Mouse (Mus musculus) erythroblast, embryonic 14.5 days (primary cell): ENCODE measurements at regions not wholly inside any gene's neighbourhood (a gene's known extent, or its start where the extent isn't known, plus 50 kb on each side); places are given as distances from the start of the nearest gene placed in this dataset.

ENCODE experiments used
- H3K27me3 ChIP-seq: 2 replicates; pipeline ENCODE4 v1.6.1; 2012; ENCODE audit warnings: inconsistent platforms; ENCODE audit not compliant: control insufficient read depth
- H3K36me3 ChIP-seq: 2 replicates; pipeline ENCODE4 v1.6.1; 2012; ENCODE audit warnings: mild to moderate bottlenecking, inconsistent platforms; ENCODE audit not compliant: control insufficient read depth
- H3K4me1 ChIP-seq: 2 replicates; pipeline ENCODE4 v1.6.1; 2012; ENCODE audit warnings: inconsistent platforms; ENCODE audit not compliant: control insufficient read depth
- H3K4me3 ChIP-seq: replicated peaks from 2 replicates; pipeline ENCODE3; 2012; ENCODE audit warnings: moderate library complexity, mild to moderate bottlenecking, inconsistent platforms
- H3K9me3 ChIP-seq: 2 replicates; pipeline ENCODE4 v1.6.1; 2012; ENCODE audit warnings: low read length, inconsistent platforms, mixed read lengths; ENCODE audit not compliant: control insufficient read depth
- GATA1 ChIP-seq: IDR thresholded peaks from 2 replicates; pipeline ENCODE4 v1.6.1; 2012; ENCODE audit warnings: low read length, inconsistent platforms, mixed read lengths
- TAL1 ChIP-seq: IDR thresholded peaks from 3 replicates; pipeline ENCODE4 v1.6.1; 2012; ENCODE audit warnings: low read length, inconsistent platforms, mixed read lengths

DNA sequence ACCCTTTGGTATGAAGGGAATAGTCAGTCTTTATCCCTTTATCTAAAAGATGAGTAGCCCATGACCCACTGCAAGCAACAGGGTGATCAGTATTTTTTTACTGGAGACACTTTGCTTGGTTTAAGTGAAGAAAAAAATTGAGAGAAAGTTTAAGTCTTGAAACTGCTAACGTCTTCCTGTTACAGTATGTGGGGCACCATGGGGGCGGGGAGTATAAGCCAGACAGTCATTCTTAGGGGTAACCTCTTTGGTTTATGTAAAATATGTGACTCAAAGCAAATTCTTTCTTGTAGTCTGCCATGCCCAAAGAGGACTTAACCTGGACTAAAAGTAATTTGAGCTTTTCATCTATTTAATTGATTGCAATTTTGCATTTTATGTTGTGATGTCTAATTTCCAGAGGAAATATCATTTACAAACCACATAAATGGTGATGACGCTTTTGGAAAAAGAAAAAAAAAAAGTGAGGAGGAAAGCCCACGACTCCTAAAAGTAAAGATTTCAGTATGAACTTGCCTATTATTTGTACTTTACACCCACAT, 166.2 kb upstream of the Bcl6 start:
- Histone ChIP-seq H3K27me3 (no peaks in the 10 kb centered on the region), H3K36me3 (no peaks in the 10 kb centered on the region), H3K9me3 (no peaks in the 10 kb centered on the region), H3K4me3 (no peak overlapping the region), H3K4me1 (no peaks in the 10 kb centered on the region; the same call in 1 of the 2 replicates)
- TF ChIP-seq GATA1 (no peak), TAL1 (no peak)

DNA sequence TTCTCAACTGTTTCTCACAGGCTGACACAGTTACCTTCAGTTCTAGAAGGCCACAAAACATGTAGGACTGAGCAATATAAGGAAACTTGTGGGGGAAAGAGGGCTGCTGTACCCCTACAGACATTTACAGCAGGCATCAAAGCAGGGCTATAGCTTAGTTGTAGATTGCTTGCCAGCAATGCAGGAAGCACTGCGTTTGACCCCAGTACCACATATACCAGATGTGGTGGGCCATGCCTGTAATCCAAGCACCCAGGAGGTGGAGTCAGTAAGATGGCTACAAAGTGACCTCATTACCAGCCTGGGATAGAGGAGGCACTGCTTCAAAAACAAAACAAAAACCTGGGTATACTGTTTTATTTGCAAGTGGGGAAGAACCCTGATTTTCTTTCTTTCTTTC, 165.3 kb upstream of the Bcl6 start:
- Histone ChIP-seq H3K4me1 (no peaks in the 10 kb centered on the region; the same call in 1 of the 2 replicates), H3K9me3 (no peaks in the 10 kb centered on the region), H3K36me3 (no peaks in the 10 kb centered on the region), H3K4me3 (no peak overlapping the region), H3K27me3 (no peaks in the 10 kb centered on the region)
- TF ChIP-seq TAL1 (no peak), GATA1 (no peak)

DNA sequence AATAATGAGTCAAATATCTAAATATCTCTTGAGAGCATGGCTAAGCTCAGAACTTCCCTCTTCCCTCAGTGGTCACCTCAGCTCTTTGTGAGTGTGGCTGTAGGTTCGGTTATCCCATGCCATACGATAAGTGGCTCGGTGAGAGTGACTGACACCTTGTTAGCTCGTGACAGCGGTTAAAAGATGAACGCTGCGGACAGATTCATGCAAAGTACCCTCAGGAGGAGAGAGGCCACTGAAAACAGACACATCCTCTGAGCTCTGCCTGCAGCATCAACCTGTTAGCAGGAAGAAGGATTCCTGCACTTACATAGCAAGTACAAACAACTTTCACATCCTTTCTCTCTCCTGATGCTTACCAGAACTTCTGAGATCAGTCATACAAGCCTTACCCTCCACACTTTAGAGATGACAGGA, 163.2 kb upstream of the Bcl6 start:
- TF ChIP-seq TAL1 (no peak), GATA1 (no peak)
- H3K4me3 ChIP-seq: no peak overlapping the region
- no peaks in the 10 kb centered on the region for H3K27me3 ChIP-seq
- no peaks in the 10 kb centered on the region for H3K36me3 ChIP-seq
- H3K4me1 ChIP-seq: no peaks in the 10 kb centered on the region; the same call in 1 of the 2 replicates
- no peaks in the 10 kb centered on the region for H3K9me3 ChIP-seq

DNA sequence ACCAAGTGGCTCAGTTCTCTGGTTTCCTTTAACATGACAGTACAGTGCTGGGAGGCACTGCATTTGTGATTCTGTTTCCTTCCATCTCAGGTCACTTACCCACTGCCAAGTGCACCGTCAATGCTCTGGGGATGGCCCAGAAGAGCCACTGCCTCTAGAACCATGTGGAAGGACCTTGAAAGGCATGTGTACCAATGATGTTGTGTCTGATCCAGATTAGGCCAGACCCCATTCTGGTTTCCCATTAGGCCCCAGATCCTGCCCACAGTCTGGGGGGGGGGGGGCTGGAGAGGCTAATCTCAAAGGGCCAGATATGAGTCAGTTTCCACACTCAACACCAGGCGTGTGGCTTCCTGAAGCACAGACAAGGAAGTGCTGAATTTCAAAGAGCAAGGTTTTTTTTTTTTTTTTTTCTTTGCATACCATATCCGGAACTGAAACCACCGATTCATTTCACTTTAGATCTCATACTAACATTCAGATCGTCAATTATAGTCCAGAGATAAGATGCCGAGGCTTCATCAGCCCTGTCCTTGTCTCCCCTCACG, 162.6 kb upstream of the Bcl6 start:
- Histone ChIP-seq H3K27me3 (no peaks in the 10 kb centered on the region), H3K4me1 (no peaks in the 10 kb centered on the region; the same call in 1 of the 2 replicates), H3K4me3 (no peak overlapping the region), H3K36me3 (no peaks in the 10 kb centered on the region), H3K9me3 (no peaks in the 10 kb centered on the region)
- TF ChIP-seq TAL1 (no peak), GATA1 (no peak)

DNA sequence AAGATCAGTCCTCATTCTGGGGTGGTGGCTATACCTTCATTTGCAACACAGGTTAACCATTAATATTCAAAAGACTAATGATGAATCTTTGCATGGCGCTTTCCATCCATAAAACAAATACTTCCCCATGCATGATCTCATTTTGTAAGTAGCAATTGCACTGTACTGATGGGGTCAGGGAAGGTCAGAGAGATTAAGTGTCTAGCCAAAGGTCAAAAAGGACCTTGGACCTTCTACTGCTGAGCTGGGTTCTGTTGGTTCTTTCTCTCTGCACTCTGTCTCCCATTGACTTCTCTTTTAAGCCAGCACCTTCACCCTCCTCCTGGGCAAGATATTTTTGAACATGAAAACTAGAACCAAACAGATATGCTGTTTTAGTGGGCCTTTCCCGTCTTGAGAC, 161.9 kb upstream of the Bcl6 start:
- no peaks in the 10 kb centered on the region; the same call in 1 of the 2 replicates for H3K4me1 ChIP-seq
- TF ChIP-seq TAL1 (no peak), GATA1 (no peak)
- H3K27me3 ChIP-seq: no peaks in the 10 kb centered on the region

DNA sequence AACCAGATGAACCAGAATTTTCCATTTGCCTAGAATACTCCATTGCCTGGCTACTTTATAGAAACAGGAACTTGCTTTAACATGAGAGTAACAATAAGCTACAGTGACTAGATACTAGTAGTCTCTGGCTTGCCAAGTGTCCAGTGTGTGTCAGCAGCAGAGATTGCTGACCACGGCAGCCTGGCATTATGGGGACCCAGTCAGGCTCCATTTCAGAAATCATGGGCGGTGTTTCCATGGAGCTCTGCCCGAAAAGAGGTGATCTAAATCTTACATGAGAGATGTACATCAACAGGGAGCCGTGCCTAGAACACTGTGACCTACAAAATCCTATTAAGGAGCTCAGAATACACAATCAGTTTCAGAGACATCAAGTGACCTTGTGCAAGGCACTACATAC, 160.8 kb upstream of the Bcl6 start:
- H3K9me3 ChIP-seq: no peaks in the 10 kb centered on the region
- H3K4me1 ChIP-seq: no peaks in the 10 kb centered on the region; the same call in 1 of the 2 replicates
- H3K27me3 ChIP-seq: no peaks in the 10 kb centered on the region
- H3K36me3 ChIP-seq: no peaks in the 10 kb centered on the region
- H3K4me3 ChIP-seq: no peak overlapping the region
- TF ChIP-seq TAL1: no peak

More for the DNA sequence above, 161.9 kb upstream of the Bcl6 start:
- H3K4me3 ChIP-seq: no peak overlapping the region
- H3K36me3 ChIP-seq: no peaks in the 10 kb centered on the region
- no peaks in the 10 kb centered on the region for H3K9me3 ChIP-seq

DNA sequence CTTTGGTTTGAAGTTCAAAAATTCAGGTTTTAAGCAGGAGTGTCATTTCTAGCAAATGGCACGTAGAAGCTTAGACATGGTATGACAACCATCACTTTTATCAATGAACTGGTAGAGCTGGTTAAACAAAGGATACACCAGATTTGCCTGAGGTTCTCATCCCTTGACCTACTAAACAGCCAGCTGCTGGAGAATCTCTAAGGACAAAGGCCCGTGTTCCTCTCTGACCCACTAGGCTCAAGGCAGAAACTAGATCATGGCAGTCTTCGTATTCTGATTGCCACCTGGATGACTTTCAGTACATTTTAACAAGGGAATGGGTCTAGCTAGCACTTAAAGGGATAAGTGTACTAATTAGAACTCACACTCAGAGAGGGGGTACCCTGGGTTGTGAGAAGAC, 155.2 kb upstream of the Bcl6 start:
- no peaks in the 10 kb centered on the region for H3K27me3 ChIP-seq

DNA sequence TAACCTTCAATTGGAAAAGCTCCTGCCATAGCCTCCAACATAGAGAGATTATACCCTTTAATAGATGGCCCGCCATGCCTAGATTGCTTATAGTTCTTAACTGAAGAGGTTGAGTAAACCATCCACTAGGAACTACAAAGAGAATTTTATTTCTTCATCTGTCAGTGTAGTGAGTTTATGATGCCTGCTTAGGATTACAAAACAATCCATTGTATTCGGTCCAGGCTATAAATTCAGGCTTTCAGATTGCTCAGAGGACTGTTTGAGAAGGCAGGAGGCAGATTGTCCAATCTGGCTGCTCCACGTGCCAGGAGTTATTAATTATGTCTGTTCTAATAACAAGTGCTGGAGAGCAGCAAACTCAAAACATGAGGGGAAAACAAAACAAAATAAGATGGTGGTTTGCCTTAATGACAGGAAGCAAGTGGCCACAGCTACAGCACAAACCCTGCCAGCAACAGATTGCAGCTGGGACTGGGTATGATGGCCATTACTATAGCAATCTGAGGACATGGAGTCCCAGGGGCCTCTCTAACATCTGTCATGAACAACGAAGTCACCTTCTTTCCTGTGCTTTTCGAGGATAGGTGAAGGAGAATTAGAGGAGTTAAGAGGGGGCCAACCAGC, 154.4 kb upstream of the Bcl6 start:
- TF ChIP-seq GATA1: no peak
- H3K9me3 ChIP-seq: no peaks in the 10 kb centered on the region
- H3K36me3 ChIP-seq: no peaks in the 10 kb centered on the region
- no peaks in the 10 kb centered on the region for H3K27me3 ChIP-seq
- no peaks in the 10 kb centered on the region for H3K4me1 ChIP-seq
- no peak overlapping the region for H3K4me3 ChIP-seq

More for the DNA sequence above, 155.2 kb upstream of the Bcl6 start:
- no peaks in the 10 kb centered on the region for H3K9me3 ChIP-seq
- no peaks in the 10 kb centered on the region for H3K36me3 ChIP-seq
- TF ChIP-seq TAL1: no peak
- H3K4me3 ChIP-seq: no peak overlapping the region
- no peaks in the 10 kb centered on the region for H3K4me1 ChIP-seq

DNA sequence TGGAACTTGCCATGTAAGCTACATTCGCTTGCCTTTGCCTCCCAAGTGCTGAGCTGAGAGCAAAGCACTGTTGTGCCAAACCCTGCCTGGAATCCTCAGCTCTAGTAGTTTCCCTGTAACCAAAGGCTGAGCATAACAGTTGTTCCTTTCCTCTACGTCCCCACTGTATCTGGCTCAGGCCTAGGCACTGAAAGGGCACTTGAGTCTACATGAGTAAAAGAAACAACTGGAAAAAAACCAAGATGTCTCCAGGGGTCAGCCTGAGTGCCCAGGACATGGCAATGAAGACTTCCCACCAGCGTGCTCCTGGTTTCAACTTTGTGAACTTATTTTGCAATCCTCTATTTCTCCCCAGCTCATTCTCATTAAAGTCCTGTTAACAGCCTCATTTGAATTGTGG, 150.5 kb upstream of the Bcl6 start:
- no peaks in the 10 kb centered on the region for H3K9me3 ChIP-seq
- no peaks in the 10 kb centered on the region for H3K27me3 ChIP-seq
- no peaks in the 10 kb centered on the region for H3K36me3 ChIP-seq
- no peak overlapping the region for H3K4me3 ChIP-seq
- no peak for TF ChIP-seq TAL1
- TF ChIP-seq GATA1: no peak
- H3K4me1 ChIP-seq: no peaks in the 10 kb centered on the region
